Mouse (Mus musculus) gastrocnemius, adult 8-10 months (tissue): ENCODE measurements at regions not wholly inside any gene's neighbourhood (a gene's known extent, or its start where the extent isn't known, plus 50 kb on each side); places are given as distances from the start of the nearest gene placed in this dataset.
A peak's percentile ranks its signal among the peaks of the same experiment; 100 is the strongest.

Experiments
- DNase-seq, 2 experiments: peaks; one replicate each; pipeline ENCODE4 v3.0.0; 2022; ENCODE audit warnings: low spot score in 2 of 2

- no peak for DNase-seq
Observed at GRCm38 (mm10) chr17:67503125-67503878, 129.2 kb downstream of the Lrrc30 start.

GRCm38 (mm10) chr17:67502628-67503027, 129.9 kb downstream of the Lrrc30 start:
- DNase-seq, result no peak

DNA sequence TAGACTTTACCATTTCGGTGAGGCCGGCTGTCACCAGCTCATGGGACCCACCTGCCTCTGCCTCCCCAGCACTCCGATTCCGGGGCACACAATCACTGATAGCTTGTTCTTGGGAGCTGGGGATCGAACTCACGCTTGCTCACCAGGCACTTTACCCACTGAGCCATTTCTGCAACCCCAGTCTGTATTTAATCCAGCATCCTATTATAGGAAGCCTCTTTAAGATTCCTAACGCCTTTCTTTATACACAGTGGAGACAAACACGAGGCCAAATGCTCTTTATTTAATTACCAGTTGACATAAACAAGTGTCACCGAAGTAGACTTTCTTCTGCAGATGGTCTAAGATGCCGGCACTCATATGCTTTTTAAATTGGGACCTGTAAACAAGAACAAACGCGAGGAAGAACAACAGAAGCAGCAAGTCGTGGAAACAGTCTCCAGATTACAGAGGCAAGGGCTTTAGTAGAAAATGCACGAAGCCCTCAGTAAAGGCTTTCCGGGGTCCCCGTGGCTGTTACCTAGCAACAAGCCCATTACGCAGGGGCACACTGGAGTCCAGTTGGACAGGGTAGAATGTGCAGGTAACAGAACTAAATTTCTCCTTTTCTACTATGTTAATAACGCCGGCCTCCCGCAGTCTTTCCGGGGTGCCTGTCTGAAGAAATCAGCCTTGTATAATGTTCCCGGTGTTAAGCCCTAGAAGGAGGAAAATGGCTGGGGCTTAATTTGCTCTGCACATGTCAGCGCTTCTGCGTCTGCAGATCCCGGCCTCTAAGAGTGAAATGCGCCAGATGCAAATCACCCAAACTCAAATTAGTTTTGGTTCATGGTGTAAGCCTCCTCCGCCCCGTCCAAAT, 132.5 kb downstream of the Lrrc30 start:
- DNase-seq, result no peak

DNA sequence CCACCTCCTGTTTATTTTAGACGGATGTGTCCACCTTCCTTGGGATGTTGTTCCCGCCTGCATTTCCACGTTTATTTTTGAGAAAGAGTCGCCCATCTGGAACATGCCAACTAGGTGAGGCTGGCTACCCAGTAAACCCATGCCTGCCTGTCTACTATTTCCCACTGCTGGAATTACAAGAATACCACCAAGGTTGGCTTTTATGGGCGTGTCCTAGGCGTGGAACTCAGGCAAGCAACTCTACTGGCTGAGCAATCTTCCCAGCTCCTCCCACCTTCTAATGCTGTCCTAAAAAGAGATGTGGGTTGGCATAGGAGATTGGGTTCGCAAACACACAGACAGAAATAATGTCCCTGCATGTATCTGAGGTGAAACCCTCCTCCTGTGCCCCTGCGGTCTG, 135.1 kb downstream of the Lrrc30 start:
- DNase-seq, result no peak

- DNase-seq, result no peak
Observed at GRCm38 (mm10) chr17:67480463-67480862, 126.2 kb upstream of the Ptprm start.

DNA sequence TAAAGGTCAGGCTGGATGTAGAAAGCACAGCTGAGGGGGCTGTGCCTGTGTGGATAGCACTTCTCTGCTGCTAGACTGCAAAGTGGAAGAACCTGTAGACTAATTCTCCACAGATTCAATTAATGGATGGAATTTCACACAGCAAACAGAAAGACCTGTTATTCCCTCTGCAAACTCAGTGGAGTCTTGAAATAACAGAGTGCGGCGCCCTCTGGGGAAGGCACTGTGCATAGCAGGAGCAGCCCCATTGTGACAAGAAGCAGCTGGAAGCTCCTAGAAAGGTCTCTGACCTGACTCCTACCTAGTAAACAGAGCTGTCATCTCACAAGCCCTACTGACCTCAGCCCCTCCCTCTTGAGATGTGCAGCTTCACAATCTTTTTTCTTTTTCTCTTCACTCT, 118.9 kb upstream of the Ptprm start:
- DNase-seq, result peak; percentile 17 to 22

DNA sequence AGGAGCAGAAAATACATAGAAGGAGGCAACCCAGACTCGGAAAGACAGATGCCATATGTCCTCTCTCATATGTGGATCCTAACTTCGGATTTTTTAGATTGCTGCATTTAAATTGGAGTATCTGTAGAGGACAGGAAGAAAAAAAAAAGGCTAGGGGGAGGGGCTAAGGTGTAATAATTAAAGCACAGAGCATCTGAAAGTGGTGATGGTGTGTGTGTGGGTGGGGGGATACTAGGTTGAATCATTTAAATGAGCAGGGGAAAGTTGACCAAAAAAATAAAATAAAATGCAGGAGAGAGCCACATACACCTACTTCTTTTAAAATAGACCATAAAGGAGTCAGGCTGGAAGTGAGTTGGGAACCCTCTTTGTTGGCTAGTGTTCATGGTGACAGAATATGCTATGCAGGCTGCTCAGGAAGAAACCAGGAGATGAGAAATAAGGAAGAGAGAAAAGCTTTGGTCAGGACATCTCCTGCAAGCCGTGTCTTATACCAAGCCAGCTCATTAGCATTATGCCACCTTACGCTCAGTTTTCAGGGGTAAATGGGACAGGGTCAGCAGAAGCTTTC, 104.7 kb upstream of the Ptprm start:
- DNase-seq, result no peak

DNA sequence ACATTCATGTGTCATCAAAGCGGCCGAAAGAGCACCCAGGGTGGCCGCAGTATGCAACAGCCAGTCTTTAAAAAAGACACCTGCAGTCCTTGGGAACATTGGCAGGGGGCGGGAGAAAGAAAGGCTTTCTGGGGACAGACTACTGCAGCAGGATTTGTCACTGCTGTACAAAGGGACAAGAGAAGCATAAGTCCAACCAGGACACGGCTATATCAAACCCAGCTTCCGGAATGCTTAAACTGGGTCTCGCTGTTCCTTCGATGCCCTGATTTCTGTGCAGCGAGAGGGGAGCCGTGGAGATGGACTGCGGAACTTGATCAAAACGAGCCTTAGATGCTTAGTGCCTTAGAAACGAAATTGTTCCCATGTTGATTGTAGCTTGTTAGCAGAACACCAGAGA, 97.7 kb upstream of the Ptprm start:
- no peak for DNase-seq

- DNase-seq, result no peak
Observed at GRCm38 (mm10) chr17:67451081-67451480, 96.8 kb upstream of the Ptprm start.

- no peak for DNase-seq
Observed at GRCm38 (mm10) chr17:67450021-67450420, 95.8 kb upstream of the Ptprm start.

- no peak for DNase-seq
Observed at GRCm38 (mm10) chr17:67445986-67446385, 91.7 kb upstream of the Ptprm start.

GRCm38 (mm10) chr17:67440961-67441360, 86.7 kb upstream of the Ptprm start:
- DNase-seq, result no peak

DNA sequence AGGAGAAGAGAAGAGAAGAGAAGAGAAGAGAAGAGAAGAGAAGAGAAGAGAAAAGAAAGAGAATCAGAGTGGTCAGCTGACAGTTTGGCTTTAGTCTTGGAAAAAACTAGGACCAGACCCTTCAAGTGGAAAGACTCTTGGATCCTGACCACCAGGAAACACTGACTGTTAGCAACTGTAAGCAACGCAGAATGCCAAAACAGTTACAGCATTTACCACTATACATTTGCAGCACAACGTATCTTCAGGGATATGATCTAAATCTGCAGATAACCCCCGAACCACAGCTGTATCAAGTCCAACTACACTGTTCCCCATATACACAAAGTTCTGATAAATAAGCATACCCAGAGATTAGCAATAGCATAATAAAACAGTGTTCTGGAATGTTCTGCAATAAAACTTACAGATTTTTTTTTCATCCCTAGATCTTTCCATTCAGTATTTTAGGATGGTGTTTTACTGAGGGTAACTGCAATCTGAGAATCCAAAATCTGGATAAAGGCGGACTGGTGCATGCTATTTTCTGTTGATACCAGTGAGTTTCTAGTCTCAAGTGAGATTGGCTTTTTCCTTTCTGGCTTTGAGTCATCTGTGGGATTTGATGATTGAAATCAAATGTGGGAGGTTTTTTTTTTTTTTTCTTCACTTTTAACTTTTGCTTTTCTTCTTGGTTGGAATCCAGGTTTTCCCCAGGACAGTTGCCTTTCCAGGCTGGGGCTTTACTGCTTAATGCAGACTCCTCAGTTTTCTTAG, 65.9 kb upstream of the Ptprm start:
- DNase-seq, result no peak

- DNase-seq, result no peak
Observed at GRCm38 (mm10) chr17:67412546-67413250, 58.4 kb upstream of the Ptprm start.

GRCm38 (mm10) chr17:67409911-67410310, 55.7 kb upstream of the Ptprm start:
- DNase-seq, result no peak

- no peak for DNase-seq
Observed at GRCm38 (mm10) chr17:67405934-67406333, 51.7 kb upstream of the Ptprm start.
